Mouse (Mus musculus): ENCODE measurements around the gene Rrm1.

Rrm1 gene

GRCm38 (mm10) chr7:102517051-102517335 is 75.5 kb downstream of the Rrm1 start:
- in situ Hi-C loops (cut with MboI, MseI), result loop anchor here (10.0 kb wide), 1 partner anchor 178 kb away; the partner anchor contains the start of gene Olfr557

All from T-helper 2 cell (primary cell).